In genomic region chr2:6795995-6796588, GRCm38 (mm10) we compare ENCODE assay signal across 19 mouse cellular contexts.
A peak's percentile ranks its signal among the peaks of the same experiment; 100 is the strongest.
DNase-seq lines count a peak whose midpoint lies in the region; ATAC-seq and TF ChIP-seq lines count a peak whose summit lies in the region.
"Had no signal": no experiment of that assay in that cellular context is flagged by ENCODE, and none has a peak within 500 bp of the region (broad histone marks: within the 10 kb centered on the region; RNA-seq: fewer than 3 reads in every experiment).

No protein-coding gene starts in this region.

- no peak overlapping the region for H3K4me3 ChIP-seq in layer of hippocampus, adult 2 months
- no peak overlapping the region for H3K4me3 ChIP-seq in neural tube, embryonic 12.5 days
- no peak overlapping the region for H3K4me3 ChIP-seq in neural tube, embryonic 15.5 days (replicated peaks)
- H3K4me3 ChIP-seq: embryonic facial prominence, embryonic 10.5 days; forebrain, embryonic 13.5 days; heart, embryonic 13.5 days; intestine, embryonic 15.5 days had no signal

- H3K27me3 ChIP-seq in neural tube, embryonic 12.5 days (replicated peaks) = no peaks in the 10 kb centered on the region
- no peaks in the 10 kb centered on the region for H3K27me3 ChIP-seq in neural tube, embryonic 15.5 days (replicated peaks)
- H3K27me3 ChIP-seq: forebrain, embryonic 13.5 days; heart, embryonic 13.5 days; intestine, embryonic 15.5 days had no signal

- no peak overlapping the region for H3K9ac ChIP-seq in neural tube, embryonic 12.5 days
- no peak overlapping the region for H3K9ac ChIP-seq in neural tube, embryonic 15.5 days (replicated peaks)
- H3K9ac ChIP-seq: forebrain, embryonic 13.5 days; forebrain, postnatal 0 days; heart, embryonic 13.5 days; intestine, embryonic 15.5 days had no signal

- TF ChIP-seq CTCF in layer of hippocampus, adult 2 months (conservative IDR thresholded peaks at IDR 0.05) = no peak

- no peak for DNase-seq in frontal cortex, postnatal 14 days (ENCODE audit: low spot score in 2 of 2)
- no peak for DNase-seq in layer of hippocampus, adult 2 months (ENCODE audit: low spot score in 2 of 2)
- DNase-seq in layer of hippocampus, adult 18-20 months (ENCODE audit: low spot score in 2 of 2) = no peak
- no peak for DNase-seq in left cerebral cortex, adult 18-20 months (ENCODE audit: low spot score in 2 of 2)
- DNase-seq: adrenal gland, adult 2 months; adrenal gland, postnatal 25 days; cerebellum, adult 2 months; cerebellum, postnatal 10 days; forebrain, postnatal 0 days; gastrocnemius, postnatal 36 days; heart, adult 11 months; heart, postnatal 36 days had no signal

- peaks cover 33% of the 10 kb centered on the region for H3K4me1 ChIP-seq in neural tube, embryonic 12.5 days
- peaks cover 47% of the 10 kb centered on the region for H3K4me1 ChIP-seq in neural tube, embryonic 15.5 days
- H3K4me1 ChIP-seq: embryonic facial prominence, embryonic 10.5 days; intestine, embryonic 15.5 days had no signal

- peak overlapping the region; percentile 33; the same call in 1 of the 2 replicates for H3K4me2 ChIP-seq in neural tube, embryonic 12.5 days (replicated peaks)
- no peak overlapping the region for H3K4me2 ChIP-seq in neural tube, embryonic 15.5 days
- H3K4me2 ChIP-seq: forebrain, embryonic 13.5 days; intestine, embryonic 15.5 days had no signal

- H3K9me3 ChIP-seq in neural tube, embryonic 12.5 days = no peaks in the 10 kb centered on the region
- no peaks in the 10 kb centered on the region for H3K9me3 ChIP-seq in neural tube, embryonic 15.5 days (replicated peaks)
- H3K9me3 ChIP-seq: embryonic facial prominence, embryonic 10.5 days; forebrain, embryonic 13.5 days; heart, embryonic 13.5 days; intestine, embryonic 15.5 days had no signal

- peak overlapping the region; percentile 61 for H3K27ac ChIP-seq in layer of hippocampus, adult 2 months
- H3K27ac ChIP-seq in neural tube, embryonic 12.5 days = no peak overlapping the region
- H3K27ac ChIP-seq in neural tube, embryonic 15.5 days (replicated peaks) = no peak overlapping the region
- H3K27ac ChIP-seq: embryonic facial prominence, embryonic 10.5 days; forebrain, embryonic 13.5 days; heart, embryonic 13.5 days; intestine, embryonic 15.5 days had no signal

- peak; percentile 24 for ATAC-seq in frontal cortex, adult (ENCODE audit: low TSS enrichment)
- peak; percentile 72; the same call in 1 of the 2 replicates for ATAC-seq in neural tube, embryonic 12.5 days (ENCODE audit: low FRiP score, low read depth)
- ATAC-seq in neural tube, embryonic 15.5 days (ENCODE audit: low FRiP score) = no peak
- ATAC-seq: forebrain, embryonic 13.5 days; forebrain, postnatal 0 days; intestine, embryonic 15.5 days had no signal

- 23% methylated on average over 5 of the region's 5 CpGs for WGBS in neural tube, embryonic 12.5 days
- 25% methylated on average over 5 of the region's 5 CpGs for WGBS in neural tube, embryonic 15.5 days

- no peaks in the 10 kb centered on the region for H3K36me3 ChIP-seq in neural tube, embryonic 12.5 days
- H3K36me3 ChIP-seq in neural tube, embryonic 15.5 days = no peaks in the 10 kb centered on the region
- H3K36me3 ChIP-seq: embryonic facial prominence, embryonic 10.5 days; heart, embryonic 13.5 days; intestine, embryonic 15.5 days had no signal
